Mouse (Mus musculus) left cerebral cortex, adult 11 months (tissue): ENCODE measurements around the gene Gm10801.
"Not testable (repeated sequence)": the region's sequence is repeated elsewhere in the genome, so short reads cannot be mapped to it uniquely, and the experiment has no call there.

Experiments
- DNase-seq: peaks from one replicate; pipeline ENCODE4 v3.0.0; 2022; ENCODE audit warnings: low spot score

The Gm10801 gene

DNA sequence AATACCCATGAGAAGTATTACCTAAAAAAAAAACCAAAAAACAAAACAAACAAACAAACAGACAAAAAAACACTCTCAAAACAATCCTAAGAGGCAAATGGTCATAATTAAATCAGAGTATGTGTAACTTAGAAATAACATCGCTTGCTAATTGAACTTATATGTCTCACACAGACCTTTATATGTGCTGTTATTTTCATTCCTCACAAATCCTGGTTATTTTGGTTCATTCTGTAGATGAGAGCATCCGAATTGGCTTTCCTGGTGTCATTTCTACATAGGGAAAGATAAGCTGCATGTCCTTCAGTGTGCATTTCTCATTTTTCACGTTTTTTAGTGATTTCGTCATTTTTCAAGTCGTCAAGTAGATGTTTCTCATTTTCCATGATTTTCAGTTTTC, at the start of gene Gm10801:
Gene Gm10801 (plus strand): TSS at position 301 of the 400 bp plus-strand sequence.
- DNase-seq: not testable (repeated sequence)

DNA sequence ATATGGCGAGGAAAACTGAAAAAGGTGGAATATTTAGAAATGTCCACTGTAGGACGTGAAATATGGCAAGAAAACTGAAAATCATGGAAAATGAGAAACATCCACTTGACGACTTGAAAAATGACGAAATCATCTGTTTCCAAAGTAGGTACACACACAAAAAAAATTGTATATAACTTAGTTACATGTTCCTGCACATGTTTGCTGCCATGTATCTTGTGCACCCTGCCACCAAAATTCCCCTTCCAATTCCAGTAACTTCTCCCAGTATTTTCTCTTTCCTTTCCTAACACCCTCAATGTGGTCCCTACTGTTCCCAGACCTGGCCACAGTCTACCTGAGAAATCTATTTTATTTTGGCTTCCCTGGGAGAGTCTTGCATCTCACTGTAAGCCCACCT, 5.2 kb downstream of the Gm10801 start, which contains the start of gene Gm10800:
Gene Gm10800 (minus strand): TSS at position 101 of the 400 bp plus-strand sequence.
- DNase-seq: not testable (repeated sequence)

DNA sequence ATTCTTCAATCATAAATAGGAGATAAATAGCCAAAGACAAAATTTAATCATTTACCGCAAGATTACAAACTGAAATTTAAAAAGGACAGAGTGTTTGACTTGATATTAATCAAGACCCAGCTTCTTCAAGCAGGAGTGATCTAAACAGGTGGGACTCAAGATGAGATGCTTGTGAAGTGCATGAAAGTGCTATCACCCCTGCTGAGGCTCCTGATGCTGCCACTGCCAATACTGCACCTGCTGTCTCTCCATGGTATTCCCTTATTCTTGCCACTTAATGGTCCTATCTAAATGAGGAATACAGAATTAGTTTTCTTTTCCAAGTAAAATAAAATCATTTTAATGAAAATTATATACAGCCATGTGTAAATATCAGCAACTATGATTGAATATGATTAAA, 35.5 kb downstream of the Gm10801 start:
- no peak for DNase-seq
